Mouse (Mus musculus): ENCODE results near the gene Cat.
A peak's percentile ranks its signal among the peaks of the same experiment; 100 is the strongest.

Cat gene

DNA sequence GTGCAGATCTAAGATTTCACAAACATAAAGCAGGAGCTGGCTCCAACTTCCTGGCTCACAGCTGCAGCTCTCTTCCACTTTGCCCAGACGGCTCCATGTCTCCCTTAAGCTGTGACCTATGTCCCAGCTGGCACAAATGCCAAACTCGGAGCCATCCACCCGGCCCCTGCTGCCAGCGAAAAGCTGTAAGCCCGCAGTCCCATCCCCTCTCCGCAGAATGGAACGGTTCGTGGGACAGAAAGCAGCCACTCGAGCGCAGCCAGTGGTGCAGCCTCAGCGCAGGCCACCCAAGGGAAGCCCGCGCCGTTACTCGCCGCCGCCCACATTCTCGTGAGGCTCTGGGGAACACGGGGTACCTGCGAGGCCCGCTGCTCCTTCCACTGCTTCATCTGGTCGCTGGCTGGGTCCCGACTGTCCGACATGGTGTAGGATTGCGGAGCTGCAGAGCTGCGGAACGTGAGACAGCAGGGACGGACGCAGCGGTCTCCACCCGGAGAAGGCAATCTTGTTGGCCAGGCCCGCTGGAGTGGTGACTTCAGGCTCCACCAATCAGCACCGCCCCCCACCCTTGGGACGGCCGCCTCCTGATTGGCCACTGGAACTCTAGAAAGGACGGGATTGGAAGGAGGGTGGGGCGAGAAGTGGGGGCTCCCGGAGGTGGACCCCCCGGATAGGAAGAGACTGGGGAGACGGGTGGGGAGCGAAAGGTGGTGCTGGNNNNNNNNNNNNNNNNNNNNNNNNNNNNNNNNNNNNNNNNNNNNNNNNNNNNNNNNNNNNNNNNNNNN is at the start of gene Cat:
TSS of gene Cat (minus strand) at position 544 of the 785 bp plus-strand sequence.
- peak; percentile 89 for DNase-seq (ENCODE audit: low spot score in 2 of 2)

DNA sequence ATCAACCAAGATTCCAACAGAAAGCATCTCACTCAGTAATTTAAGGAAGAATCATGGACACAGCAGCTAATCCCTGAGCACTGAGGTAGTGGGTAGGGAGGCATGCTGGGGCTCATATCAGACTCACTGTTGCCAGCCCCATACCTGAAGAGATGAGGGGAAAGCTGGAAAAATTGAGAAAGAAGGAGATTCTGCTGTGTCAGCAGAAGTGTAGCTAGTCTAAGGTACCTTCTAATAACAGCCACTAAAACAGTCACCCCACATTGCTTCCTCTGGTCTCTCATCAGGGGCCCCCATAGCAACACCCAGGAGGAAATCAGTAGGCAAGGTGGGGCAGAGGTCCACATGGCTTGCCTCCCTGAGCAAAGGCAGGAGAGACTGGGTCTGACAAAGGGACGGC is 40.6 kb upstream of the Cat start:
- DNase-seq (ENCODE audit: low spot score in 2 of 2): no peak

DNA sequence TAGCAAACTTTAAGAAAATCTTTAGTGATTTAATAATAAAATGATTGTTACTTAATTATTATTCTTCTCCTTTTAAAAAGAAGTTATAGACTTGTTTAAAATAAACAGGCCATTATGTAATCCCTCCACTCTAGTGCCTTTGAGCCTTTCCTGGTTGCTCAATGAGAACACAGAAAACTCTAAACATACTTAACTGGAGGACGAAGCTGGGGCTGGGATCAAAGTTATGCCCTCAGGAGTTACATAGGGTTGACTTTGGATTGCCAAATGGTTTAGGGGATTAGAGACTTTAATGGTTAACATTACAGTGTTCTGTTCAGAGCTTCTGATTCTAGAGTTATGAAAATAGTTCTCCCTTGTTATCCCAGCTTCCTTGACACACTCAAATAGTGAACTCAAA is 31.5 kb upstream of the Cat start:
- DNase-seq (ENCODE audit: low spot score in 2 of 2): no peak

DNA sequence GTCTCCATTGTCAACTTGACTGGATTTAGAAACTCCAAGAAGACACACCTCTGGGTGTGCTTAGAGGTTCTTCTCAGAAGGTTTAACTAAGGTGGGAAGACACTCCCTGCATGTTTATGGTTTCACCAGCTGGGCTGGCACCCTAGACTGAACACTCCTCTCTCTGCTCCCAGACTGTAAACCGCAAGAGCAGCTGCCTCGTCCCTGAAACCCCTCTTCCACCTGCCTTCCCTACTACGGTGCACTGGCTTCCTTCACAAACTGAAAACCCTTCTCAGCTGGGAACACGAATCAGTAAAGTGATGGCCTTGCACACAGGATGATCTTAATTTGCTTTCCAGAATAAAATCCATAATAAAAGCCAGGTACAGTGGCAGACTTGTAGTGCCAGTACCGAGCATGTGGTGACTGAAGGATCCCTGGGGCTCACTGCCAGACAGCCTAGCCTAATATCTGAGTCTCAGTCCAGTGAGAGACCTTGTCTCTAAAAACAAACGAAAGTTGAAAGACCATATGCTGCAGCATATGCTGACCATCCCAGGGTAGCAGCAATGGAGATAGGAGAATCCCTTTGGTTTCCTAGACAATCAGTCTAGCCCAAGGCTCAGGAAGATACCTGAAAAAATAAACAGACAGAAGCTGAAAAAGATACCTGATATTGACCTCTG is 30.7 kb upstream of the Cat start:
- DNase-seq (ENCODE audit: low spot score in 2 of 2): no peak

DNA sequence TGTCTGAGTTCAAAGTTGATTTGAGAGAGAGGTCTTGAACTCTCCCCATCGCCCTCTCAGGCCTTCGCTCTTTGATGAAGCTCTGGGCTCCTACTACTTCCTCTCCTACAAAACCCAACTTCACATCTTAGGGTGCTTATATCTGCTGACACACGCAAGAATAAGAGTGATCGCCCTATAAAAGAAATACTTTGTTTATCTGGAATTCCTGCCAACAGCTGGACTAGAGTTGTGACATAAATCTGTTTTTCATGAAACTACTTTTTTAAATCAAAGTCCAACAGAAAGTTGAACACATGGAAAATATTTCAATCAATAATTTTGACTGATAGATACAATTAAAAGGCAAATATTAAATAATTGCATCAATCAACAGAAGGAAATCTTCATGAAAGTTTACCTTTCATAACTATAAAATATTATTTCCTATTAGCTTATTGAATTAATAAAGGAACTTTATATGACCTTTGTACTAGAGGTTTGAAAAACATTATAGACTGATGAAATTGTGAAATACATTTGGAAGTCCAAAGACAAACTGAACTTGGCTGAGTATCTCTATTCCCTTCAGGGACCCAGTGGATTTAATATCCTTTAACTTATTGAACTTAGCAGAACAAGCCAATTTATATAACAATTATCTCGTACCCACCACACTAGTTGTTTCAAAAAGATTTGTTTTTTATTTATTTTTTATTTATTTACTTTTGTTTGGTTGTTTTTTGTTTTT is 27.3 kb upstream of the Cat start:
- no peak for DNase-seq (ENCODE audit: low spot score in 2 of 2)

DNA sequence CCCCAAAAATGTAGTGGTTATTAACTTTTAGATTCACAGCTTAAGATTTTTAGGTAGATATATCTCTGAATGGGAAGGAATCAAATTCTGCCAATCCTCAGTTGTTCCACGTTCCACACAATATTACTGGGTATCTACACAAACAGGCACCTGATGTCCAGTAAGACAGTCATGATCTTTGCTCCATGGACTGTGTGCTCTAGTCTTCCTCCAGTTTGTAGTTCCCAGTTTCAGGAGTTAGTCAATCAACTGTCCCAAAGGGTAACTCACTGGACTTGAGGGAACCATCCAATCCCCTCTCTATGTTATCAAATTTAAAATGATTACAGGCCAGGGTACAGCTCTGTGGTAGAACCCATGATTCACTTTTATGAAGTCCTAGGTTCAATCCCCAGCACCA is 26.7 kb upstream of the Cat start:
- DNase-seq (ENCODE audit: low spot score in 2 of 2): no peak

DNA sequence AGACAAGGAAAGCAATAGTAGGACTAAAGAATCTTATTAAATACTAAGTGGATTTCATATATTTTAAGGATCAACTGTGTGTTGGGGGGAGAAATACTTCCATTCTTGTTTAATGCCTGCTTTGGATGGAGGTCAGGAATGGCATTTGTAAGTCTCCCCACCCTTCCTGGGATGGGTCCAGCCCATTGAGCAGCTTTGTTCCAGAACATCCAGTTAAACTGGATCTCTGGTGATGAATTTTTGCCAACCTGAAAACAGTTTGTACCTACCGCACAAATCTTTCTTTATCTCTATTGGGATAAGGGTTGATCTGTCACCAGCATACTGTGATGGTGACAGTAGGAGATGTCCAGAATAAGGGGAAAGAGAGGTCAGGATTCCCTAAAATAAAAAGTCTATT is 26.1 kb upstream of the Cat start:
- DNase-seq (ENCODE audit: low spot score in 2 of 2): no peak

DNA sequence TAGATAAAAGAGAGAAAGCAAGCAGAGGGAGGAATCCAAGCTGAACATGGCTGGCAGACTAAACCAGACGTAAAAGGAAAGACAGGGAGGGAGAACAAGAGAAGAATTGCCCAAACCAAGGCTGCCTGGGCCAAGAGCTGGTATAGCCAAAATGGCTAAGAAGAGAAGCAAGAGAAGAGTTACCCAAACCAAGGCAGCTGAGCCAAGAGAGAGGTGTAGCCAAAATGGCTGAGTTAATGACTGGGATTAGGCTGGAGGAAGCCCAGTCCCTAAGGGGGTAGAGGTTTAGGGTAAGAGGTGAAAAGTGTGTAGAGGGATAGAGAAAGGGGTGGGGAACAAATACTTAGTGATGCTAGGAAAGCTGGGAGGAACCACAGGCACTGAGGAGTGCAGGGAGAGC is 22.7 kb upstream of the Cat start:
- DNase-seq (ENCODE audit: low spot score in 2 of 2): no peak

DNA sequence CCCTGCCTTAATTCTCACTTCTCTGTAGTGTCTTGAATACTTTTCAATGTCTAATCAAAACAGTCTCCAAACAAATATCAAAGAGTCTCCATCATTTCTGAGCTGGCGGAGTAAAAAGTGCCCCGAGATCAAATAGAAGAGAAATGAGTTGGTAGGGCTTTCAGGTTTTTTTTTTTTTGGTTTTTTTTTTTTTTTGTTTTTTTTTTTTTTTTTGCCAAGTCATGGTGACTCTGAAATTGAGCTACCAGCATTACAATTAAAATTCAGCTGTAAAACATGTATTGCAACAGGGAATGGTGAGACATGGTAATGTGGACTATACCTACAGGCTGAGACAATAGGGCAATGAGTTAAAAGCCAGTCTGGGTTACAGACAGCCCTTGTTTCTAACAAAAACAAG is 21.0 kb upstream of the Cat start:
- no peak for DNase-seq (ENCODE audit: low spot score in 2 of 2)

DNA sequence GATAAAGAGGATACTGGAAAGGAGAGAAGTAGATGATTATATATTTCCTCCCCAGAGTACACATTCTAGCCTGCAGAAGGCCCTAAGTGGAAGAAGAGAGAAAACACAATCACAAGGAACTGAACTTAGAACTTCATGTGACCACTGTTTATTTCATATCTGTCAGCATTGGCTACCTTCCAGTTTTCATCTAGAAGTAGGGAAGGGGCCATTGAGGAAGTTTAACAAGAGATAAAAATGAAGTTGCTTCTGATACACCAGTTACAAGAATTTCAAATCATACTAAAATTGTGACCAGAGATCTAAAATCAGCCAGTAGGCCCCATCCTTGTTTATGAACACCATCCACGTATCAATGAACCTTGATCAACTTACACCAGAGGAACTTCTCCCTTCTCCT is 19.5 kb upstream of the Cat start:
- DNase-seq (ENCODE audit: low spot score in 2 of 2): no peak

DNA sequence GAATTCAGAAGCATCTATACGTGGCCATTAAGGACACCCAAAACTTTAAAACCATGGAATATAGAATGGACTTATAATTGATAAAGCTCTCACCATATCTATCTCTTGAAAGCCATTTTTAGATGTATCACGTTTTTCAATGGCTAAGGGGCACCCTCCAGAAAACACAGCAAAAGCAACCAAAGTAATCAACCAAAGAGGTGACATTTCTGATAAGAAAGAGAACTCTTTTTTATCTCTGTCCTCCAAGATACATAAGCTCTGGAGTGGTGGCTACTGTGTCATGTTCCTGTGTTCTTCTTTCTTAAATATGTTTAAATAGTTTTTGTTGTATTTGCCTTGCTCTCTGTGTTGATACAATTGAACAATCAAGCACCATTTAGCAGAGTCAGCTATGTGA is 15.8 kb upstream of the Cat start:
- DNase-seq (ENCODE audit: low spot score in 2 of 2): no peak

DNA sequence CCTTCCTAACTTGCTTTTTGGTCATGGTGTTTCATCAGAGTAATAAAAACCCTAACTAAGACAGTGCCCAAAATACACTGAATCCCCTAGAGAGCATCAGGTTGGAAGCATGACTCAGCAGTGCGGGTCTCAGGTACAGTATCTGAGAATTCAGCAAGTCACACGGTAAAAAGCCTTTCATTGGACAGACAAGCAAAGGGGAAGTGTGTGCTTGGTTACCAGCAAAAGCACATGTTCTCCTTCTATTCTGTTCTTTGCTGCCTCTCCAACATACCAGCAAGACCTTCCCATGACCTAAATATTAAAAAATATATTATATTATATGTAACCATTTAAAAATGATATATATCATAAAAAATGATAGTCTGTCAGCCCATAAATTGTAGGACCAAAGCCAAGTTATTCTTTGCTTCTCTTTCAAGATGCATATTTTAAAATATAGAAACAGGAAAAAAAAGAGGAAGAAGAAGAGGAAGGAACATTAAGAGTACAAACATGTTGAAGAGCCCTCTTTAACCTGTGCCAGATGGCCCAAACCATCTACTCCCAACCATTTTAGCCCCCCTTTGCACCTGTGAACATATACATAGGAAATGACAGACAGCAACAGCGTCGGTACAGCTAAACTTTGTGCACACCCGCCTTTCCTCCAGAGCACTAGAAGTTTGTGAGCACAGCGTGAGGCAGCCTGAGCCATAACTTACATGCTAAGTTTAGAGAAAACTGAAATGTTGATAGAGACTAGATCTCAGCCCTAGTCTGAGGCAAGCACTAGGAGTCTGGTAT is 10.9 kb upstream of the Cat start:
- peak in 1 of 2 experiments; percentile 22 for DNase-seq (ENCODE audit: low spot score in 2 of 2)

DNA sequence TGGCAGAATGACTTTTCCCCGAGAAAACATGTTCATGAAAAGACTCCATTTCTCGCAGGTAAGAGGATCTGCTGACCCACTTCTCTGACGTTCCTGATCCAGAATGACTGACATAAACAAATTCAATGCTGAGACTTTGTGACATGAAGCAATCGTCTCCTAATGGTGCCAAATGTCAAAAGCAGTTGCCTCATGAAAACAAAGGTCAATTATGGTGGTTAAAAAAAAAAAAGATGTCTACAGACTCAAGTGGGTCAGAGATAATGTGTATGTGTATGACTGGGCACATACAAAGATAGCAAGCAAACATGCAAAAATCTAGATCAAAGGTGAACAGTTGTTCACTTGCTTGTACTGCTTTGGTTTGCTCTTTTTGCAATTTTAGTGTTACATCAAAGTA is 8.9 kb upstream of the Cat start:
- DNase-seq (ENCODE audit: low spot score in 2 of 2): no peak

DNA sequence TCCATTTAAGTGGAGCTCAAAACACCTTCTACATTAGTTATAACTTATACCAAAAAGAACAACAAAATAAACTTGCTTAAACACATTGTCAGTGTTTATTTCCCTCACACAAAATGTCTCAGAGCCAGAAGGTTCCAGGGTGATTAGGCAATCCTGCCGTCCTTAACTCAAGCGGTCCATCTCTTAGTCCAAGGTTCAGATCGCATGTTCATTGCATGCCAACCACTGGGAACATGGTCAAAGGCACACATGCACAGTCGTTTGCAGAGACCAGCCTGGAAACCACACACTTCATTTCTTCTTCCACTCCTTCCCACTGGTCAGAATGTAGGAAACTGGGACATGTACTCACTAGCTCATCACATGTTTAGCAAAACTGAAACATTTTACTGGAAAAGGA is 7.6 kb upstream of the Cat start:
- no peak for DNase-seq (ENCODE audit: low spot score in 2 of 2)

DNA sequence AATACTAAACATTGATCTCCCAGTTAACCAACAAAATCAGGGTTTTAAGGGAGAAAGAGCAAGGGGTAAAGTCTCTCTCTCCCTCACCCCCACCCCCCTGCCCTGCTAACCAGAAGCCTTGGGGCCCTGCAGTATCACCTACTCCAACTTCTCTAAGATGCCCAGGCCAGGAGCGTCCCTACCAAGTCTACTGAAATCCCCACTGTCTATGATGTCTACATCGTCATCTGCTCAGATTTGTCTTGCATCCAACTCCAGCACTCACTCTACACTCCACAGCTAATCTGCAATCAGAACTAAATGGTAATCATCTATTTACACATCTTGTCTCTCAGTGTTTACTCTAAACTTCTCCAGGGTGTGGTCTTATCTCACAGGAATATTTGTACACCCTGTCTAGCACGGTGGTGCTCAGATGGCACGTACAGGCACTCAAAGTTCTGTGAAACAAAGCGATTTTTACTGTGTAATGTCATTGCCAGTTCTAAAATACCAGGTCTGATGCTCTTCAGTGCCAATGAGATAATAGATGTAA is 907 bp downstream of the Cat start:
- no peak for DNase-seq (ENCODE audit: low spot score in 2 of 2)

DNA sequence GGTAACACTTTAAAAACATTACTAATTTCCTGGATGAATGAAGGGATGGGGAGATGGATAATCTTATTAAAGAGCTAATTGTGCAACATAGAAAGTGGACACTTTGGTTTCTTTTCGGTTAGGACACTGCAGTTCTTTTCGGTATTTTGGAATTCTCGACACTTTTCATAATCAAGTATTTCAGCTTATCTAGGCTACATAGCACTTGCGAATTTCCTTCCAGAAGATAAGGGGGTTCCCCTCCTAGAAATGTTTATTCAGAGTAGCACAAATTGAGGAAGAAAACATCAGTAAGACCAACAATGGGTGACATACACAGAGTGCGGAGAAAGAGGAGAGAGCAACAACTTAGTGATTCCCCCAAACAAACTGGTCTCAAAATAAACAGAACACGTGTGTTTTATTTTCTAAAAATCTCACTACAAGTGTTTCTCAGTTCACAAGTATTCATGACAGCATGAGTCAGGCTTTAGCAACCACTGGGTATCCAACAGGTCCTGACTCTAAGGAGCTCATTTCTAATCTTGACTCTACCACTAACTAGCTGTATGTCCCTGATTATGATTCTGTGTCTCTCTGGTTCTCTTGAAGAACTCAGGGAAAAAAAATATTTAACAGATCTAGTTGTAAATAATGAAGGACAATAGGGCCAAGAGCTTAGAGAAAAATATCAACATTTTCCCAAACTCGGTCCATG is 1.5 kb downstream of the Cat start:
- no peak for DNase-seq (ENCODE audit: low spot score in 2 of 2)

DNA sequence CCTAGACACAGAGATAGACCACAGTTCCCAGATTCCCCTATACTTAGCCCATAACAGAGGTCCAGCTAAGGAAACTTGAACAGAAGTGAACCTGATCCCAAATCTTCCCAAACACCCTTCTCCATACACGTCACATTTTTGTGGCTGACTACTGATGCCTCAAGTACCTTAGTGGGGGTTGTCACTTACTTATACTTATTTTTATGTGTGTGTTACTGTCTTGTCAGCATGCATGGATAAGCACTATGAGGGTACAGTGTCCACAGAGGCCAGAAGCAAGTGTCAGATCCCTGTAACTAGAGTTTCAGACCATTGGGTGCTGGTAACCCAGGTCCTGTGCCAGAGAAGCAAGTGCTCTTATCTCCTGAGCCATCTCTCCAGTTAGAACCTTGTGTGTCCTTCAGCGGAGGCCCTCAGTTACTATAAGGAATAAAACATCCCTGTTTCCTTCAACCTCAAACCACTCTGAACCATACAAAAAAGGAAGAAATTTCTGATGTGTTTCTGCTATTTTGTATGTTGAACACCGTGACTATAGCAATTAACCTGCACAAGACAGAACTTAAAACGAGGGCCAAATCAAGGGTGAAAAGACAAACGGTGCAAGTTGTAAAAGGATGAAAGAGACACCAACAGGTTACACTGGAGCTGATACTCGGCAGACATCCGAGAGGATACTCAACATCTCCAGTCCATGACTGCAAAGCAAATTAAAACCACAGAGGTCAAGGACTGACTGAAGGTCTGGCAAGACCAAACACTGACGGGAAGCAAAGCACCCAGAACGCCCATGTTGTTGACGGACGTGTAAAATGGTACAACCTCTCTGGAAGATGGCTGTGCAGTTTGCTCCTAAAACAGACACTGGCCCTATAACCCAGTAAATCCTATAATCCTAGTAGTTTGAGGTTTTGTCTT is 3.4 kb downstream of the Cat start:
- DNase-seq (ENCODE audit: low spot score in 2 of 2): no peak

DNA sequence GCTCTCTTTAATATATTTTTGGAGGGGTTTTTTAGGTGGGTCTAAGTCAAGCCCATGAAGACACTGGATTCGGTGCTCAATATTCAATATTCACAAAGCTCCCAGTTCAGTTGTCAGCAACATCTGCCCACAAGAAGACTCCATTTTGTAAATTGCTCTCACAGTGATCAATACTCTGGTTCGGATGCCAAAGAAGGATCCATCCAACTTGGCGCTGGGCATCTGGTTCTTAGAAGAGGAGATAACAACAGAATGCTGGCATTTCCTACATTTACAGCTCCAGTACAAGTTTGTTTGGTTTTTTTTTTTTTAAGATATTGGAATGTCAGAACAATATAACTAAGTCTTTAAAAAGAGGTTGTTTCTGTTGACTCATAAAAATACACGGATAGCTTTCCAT is 4.1 kb downstream of the Cat start:
- no peak for DNase-seq (ENCODE audit: low spot score in 2 of 2)

DNA sequence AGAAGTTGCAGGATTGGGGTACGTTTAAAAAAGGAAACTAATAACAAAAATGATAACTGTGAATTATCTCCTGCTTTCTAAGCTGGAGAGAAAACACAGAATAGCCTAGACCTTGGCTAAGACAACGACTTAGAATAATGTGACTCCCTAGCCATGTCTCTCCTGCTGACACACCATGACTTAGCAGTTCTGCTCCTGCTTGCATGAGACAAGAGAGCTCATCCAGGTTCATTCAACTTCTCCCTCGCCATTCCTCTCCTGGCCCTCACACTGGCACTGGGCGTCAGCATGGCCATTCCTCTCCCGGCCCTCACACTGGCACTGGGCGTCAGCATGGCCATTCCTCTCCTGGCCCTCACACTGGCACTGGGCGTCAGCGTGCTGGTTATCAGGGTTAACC is 4.7 kb downstream of the Cat start:
- DNase-seq (ENCODE audit: low spot score in 2 of 2): no peak

DNA sequence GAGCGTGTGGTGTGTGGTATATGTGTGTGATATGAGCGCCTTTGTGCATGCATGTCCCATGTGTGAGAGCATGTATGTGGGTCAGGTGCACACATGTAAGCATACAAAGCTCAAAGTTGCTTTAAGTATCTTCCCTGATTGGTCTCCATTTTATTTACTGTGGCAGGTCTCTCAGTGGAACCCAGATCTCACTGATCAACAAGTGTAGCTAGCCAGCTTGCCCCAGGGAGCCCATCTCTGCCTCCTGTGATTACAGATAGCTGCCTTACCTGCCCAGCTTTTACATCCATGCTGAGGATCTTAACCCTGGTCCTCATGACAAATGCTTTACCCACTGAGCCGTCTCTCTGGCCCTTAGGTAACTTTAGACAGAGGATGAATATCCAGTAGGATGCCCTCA is 6.6 kb downstream of the Cat start:
- no peak for DNase-seq (ENCODE audit: low spot score in 2 of 2)

Measured in natural killer cell, adult 2 months (primary cell).